Mouse (Mus musculus): ENCODE measurements around the gene Cntn6. TPM values are rescaled to one million over a fixed set of nuclear protein-coding genes. Genes with fewer than 3 reads are reported as not detected.

Cntn6 gene
- total RNA-seq, 4 experiments from 2014 or later, result not detected

DNA sequence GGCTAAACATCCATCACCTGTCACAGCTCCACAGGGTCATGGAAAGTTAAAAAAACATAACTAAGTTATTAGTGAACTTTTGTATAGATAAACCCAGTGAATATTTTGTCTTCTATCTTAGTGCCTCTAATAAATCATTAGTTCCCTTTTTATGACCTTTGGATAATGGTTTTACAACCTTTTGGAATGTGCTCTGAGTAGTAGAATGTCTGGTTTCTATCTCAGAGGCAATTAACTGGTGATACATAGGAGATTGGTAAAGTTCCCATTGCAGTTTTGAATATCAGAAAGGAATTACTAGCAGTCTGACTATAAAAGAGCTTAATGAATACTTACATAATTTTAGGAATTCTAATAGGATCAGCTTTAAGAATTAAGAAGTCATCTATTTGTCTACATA, 265.5 kb downstream of the Cntn6 start:
- DNase-seq (ENCODE audit: low spot score in 2 of 2), result no peak

DNA sequence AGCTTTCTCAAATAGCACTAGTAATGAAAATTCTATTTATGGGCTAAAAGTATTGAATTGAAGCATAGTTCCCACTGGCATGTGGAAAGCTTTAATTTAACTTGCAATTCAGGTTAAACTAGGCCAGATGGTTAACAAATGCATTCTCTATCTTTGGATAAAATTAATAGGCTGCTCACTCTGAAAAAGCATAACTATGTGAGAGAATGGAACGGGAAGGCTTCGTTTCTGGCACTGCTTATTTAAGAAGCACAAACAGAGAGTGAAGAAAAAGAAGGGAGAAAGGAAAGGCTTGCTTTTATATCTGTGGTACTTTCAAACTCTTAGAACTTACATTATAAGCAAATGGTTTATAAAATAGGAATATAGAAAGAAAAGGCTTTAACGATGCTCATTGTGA, 268.6 kb downstream of the Cntn6 start:
- DNase-seq (ENCODE audit: low spot score in 2 of 2), result no peak

DNA sequence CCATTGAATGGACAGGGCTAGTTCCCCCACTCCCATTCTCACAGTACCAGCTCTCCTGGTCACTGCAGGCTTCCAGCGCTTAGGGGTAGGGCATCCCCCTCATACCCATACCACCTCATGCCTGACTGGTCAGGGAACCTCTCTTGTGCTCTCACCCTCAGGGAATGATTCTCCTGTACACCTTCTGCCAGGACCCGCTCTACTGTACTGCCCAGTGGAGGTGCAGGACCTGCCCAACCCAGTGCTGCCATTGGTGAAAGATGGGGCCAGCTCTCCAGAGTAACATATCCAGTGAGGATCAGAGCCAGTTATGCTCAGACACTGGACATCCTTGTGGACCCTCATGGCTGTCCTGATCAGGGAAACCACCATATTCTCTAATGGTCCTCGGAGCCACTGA, 291.3 kb downstream of the Cntn6 start:
- no peak for DNase-seq (ENCODE audit: low spot score in 2 of 2)

DNA sequence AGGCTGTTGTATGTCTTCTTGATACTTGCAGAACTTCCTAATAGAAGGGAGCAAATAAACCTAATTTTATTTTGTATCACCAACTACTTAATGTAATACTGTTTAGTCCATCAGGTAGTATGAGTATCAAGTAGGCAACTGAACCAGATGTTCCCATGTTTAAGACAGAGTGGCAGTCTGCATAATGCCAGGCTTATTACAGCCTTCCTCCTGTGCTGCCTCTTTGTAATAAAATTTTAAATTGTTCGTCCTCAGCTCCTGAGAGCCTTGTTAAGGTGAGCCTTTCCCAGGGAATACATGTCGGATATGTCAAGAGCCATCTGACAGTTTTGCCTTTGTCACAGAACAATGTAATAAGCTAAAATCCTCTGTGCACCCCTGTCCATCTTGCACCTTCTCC, 294.9 kb downstream of the Cntn6 start:
- DNase-seq (ENCODE audit: low spot score in 2 of 2), result no peak

DNA sequence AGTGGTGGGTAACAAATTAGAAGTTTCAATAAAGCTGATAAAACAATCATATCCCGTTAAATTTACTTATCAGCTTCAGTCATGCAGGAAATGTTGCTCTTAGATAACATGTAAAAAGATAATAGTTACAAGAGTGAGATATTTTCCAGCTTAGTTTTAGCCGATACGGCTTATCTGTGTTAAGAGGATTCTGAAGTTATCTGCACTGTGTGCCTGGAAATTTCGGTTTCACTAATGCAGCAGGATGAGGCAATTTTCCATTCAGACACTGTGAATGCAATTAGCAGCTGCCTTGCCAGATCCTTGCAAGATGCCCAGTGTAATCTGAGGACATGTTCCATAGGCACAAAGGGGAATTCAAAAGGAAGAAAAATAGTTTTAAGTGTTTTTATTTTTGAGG, 315.9 kb downstream of the Cntn6 start:
- DNase-seq (ENCODE audit: low spot score in 2 of 2), result no peak

DNA sequence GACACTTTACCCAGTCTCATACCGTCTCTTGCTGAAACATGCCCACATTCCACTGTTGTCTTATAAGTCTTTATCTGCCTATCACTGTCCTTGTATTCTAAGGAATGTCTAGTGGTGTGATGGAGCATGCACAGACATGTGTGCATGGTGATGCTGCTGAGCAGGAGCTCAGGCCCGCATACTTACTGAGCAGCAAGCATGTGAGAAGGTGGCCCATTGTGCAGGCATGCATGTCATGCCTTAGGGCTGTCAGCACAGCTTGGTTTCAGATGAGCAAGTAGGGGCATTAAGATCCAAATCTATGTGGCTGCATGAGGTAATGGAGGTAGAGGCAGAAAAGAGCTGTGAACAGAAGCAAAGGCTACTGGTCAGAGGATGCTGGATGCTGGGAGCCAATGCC, 323.0 kb downstream of the Cntn6 start:
- no peak for DNase-seq (ENCODE audit: low spot score in 2 of 2)

DNA sequence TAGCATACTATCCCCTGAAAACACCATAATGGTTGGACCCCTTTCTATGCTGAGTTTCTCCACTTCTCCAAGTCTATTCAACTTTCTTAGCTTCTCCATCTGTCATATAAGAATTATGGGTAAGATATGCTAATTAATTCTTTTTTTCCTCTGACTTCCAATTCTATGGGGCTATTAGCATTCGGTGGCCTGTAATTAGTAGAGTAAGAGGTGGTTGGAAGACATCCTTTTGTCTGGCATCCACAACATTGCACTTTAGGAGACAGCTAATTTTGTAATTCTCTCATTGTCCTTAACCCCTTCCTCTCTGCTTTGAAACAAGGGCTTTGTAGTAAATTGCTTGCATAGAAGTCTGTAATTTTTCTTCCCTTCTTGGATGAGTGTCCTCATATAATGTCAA, 387.1 kb downstream of the Cntn6 start:
- DNase-seq (ENCODE audit: low spot score in 2 of 2), result no peak

DNA sequence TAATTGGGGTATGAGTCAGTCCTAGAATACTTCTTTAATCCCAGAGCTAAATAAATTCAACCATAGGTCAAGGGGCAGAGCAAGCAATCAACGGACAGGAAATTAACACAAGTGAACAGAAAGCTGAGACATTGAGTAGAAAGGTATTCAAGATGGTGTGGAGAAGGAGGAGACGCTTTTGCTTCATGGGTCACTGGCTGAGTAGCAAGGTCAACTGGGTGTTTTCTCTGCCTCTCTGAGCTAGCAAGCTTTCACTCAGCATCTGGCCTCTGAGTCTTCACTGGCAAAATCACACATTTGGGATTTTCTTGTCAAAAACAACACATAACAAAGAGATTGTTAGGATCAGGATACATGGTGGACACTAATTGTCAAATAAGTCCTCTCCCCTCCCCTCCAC, 391.4 kb downstream of the Cntn6 start:
- DNase-seq (ENCODE audit: low spot score in 2 of 2), result no peak

DNA sequence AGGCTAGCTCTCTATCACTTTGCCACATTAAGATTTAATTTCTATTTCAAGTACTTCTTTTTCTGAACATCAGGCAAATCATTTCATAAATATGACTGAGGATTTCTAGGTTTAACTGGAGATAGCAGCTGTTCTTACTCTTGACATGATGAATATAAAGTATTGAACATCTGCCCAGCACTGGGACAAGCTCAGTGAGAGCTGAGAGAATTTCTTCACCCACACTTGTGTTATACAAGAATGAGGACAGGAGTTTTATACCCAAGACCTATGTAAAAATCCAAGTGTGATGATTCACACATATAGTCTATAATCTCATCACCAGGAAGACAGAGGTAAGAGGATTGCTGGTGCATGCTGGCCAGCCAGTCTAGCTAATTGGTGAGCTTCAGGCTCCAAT, 393.2 kb downstream of the Cntn6 start:
- DNase-seq (ENCODE audit: low spot score in 2 of 2), result no peak

DNA sequence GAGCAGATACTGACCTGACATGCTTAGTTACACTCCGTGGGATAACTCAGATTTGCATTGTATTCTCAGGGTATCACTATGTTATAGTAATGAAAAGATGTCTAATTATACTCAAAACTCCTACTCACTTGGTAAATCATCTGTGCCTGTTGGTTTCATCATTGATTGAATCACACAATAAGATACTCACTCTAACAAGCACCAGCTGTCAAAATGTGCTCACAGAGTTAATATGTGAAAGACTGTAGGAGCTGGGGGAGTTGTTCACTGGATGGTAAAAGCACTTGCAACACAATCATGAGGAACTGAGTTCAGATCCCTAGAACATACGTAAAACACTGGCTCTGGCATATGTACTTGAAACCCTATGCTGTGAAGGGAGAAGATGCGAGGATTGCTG, 398.5 kb downstream of the Cntn6 start:
- no peak for DNase-seq (ENCODE audit: low spot score in 2 of 2)

Measured in gastrocnemius, adult 8-10 months (tissue).